Mouse (Mus musculus) E14TG2a.4 (cell line): ENCODE data around the gene Exosc7.

Experiments used
- H3K27me3 ChIP-seq: 2 replicates; pipeline ENCODE4 v1.6.1; 2014; ENCODE audit warnings: low read length, control low read depth; ENCODE audit not compliant: insufficient read depth
- H3K36me3 ChIP-seq: 2 replicates; pipeline ENCODE4 v1.6.1; 2014; ENCODE audit warnings: low read length, control low read depth; ENCODE audit not compliant: insufficient read depth
- H3K4me1 ChIP-seq: replicated peaks from 2 replicates; pipeline ENCODE4 v1.6.1; 2014; ENCODE audit warnings: low read depth, low read length, control low read depth
- H3K4me3 ChIP-seq: replicated peaks from 2 replicates; pipeline ENCODE4 v1.5.1; 2014; ENCODE audit warnings: mild to moderate bottlenecking, low read length
- H3K9me3 ChIP-seq: 2 replicates; pipeline ENCODE4 v1.6.1; 2014; ENCODE audit warnings: low read length, control low read depth
- CTCF ChIP-seq: conservative IDR thresholded peaks from 2 replicates; pipeline ENCODE4 v1.5.1; 2014; ENCODE audit warnings: low read length
- NANOG ChIP-seq: IDR thresholded peaks from 2 replicates; pipeline ENCODE4 v1.6.1; 2014; ENCODE audit warnings: borderline replicate concordance, low read length, mixed read lengths
- POU5F1 ChIP-seq: IDR thresholded peaks from 2 replicates; pipeline ENCODE4 v1.6.1; 2014; ENCODE audit warnings: low read length, borderline replicate concordance

Gene Exosc7

GRCm38 (mm10) chr9:123162985-123163694, 50.1 kb downstream of the Exosc7 start:
- Histone ChIP-seq H3K4me3 (no peak overlapping the region), H3K36me3 (no peaks in the 10 kb centered on the region), H3K9me3 (no peaks in the 10 kb centered on the region), H3K27me3 (no peaks in the 10 kb centered on the region), H3K4me1 (no peaks in the 10 kb centered on the region; the same call in 1 of the 2 replicates)
- no peak for TF ChIP-seq NANOG
- TF ChIP-seq CTCF: no peak
- TF ChIP-seq POU5F1: no peak

- no peaks in the 10 kb centered on the region for H3K36me3 ChIP-seq
- H3K4me3 ChIP-seq: no peak overlapping the region
- H3K27me3 ChIP-seq: no peaks in the 10 kb centered on the region
- H3K9me3 ChIP-seq: no peaks in the 10 kb centered on the region
- H3K4me1 ChIP-seq: no peaks in the 10 kb centered on the region; the same call in 1 of the 2 replicates
- TF ChIP-seq CTCF: no peak
Observed at GRCm38 (mm10) chr9:123165781-123166443, 52.9 kb downstream of the Exosc7 start.

- TF ChIP-seq NANOG (no peak), POU5F1 (no peak), CTCF (no peak)
- H3K4me3 ChIP-seq: no peak overlapping the region
- no peaks in the 10 kb centered on the region for H3K27me3 ChIP-seq
Observed at GRCm38 (mm10) chr9:123173760-123174159, 60.7 kb downstream of the Exosc7 start.

GRCm38 (mm10) chr9:123174356-123174755, 61.3 kb downstream of the Exosc7 start:
- no peaks in the 10 kb centered on the region for H3K9me3 ChIP-seq
- H3K36me3 ChIP-seq: no peaks in the 10 kb centered on the region
- no peaks in the 10 kb centered on the region for H3K4me1 ChIP-seq
- TF ChIP-seq CTCF: no peak
- H3K27me3 ChIP-seq: no peaks in the 10 kb centered on the region
- H3K4me3 ChIP-seq: no peak overlapping the region

More at GRCm38 (mm10) chr9:123173760-123174159, 60.7 kb downstream of the Exosc7 start:
- H3K4me1 ChIP-seq: no peaks in the 10 kb centered on the region
- no peaks in the 10 kb centered on the region for H3K36me3 ChIP-seq
- H3K9me3 ChIP-seq: no peaks in the 10 kb centered on the region

GRCm38 (mm10) chr9:123177380-123178048, 64.5 kb downstream of the Exosc7 start:
- TF ChIP-seq NANOG: no peak
- TF ChIP-seq POU5F1: no peak
- TF ChIP-seq CTCF: no peak
- H3K4me1 ChIP-seq: no peaks in the 10 kb centered on the region
- H3K9me3 ChIP-seq: no peaks in the 10 kb centered on the region
- no peak overlapping the region for H3K4me3 ChIP-seq
- no peaks in the 10 kb centered on the region for H3K36me3 ChIP-seq
- H3K27me3 ChIP-seq: no peaks in the 10 kb centered on the region

- Histone ChIP-seq H3K4me1 (no peaks in the 10 kb centered on the region), H3K9me3 (no peaks in the 10 kb centered on the region), H3K36me3 (no peaks in the 10 kb centered on the region), H3K4me3 (no peak overlapping the region), H3K27me3 (no peaks in the 10 kb centered on the region)
- TF ChIP-seq CTCF (no peak), NANOG (no peak), POU5F1 (no peak)
Observed at GRCm38 (mm10) chr9:123180003-123180402, 67.0 kb downstream of the Exosc7 start.

- TF ChIP-seq POU5F1: no peak
- no peak for TF ChIP-seq CTCF
- TF ChIP-seq NANOG: no peak
- Histone ChIP-seq H3K27me3 (no peaks in the 10 kb centered on the region), H3K36me3 (no peaks in the 10 kb centered on the region), H3K9me3 (peaks cover 20% of the 10 kb centered on the region), H3K4me3 (no peak overlapping the region), H3K4me1 (no peaks in the 10 kb centered on the region)
Observed at GRCm38 (mm10) chr9:123183226-123183625, 70.2 kb downstream of the Exosc7 start.

- Histone ChIP-seq H3K36me3 (no peaks in the 10 kb centered on the region), H3K4me1 (no peaks in the 10 kb centered on the region), H3K9me3 (peaks cover 43% of the 10 kb centered on the region), H3K4me3 (no peak overlapping the region), H3K27me3 (no peaks in the 10 kb centered on the region)
- no peak for TF ChIP-seq NANOG
- no peak for TF ChIP-seq POU5F1
- no peak for TF ChIP-seq CTCF
Observed at GRCm38 (mm10) chr9:123185546-123185945, 72.5 kb downstream of the Exosc7 start.
